Mouse (Mus musculus) heart, embryonic 16.5 days (tissue): Measurements from ENCODE around the gene Zfp949. TPM values are rescaled to one million over a fixed set of nuclear protein-coding genes. Genes with fewer than 3 reads are reported as not detected.

Experiments
- ATAC-seq: fragments of 200-750 bp; cut with Nextera tagmentation; replicated peaks from 2 replicates; pipeline ENCODE4 v1.8.0; 2017; ENCODE audit warnings: moderate number of reproducible peaks; ENCODE audit not compliant: insufficient read depth, low FRiP score; ENCODE audit errors: extremely low read depth
- H3K27ac ChIP-seq: fragments of 300-500 bp; sonication (generic); 2 replicates; pipeline ENCODE4 v1.5.1; 2014; ENCODE audit warnings: mild to moderate bottlenecking, low read length, control low read depth, moderate library complexity
- H3K27me3 ChIP-seq: fragments of 300-500 bp; sonication (generic); 2 replicates; pipeline ENCODE4 v1.6.1; 2014; ENCODE audit warnings: low read length, mixed read lengths; ENCODE audit not compliant: control insufficient read depth, insufficient read depth
- H3K36me3 ChIP-seq: fragments of 300-500 bp; sonication (generic); 2 replicates; pipeline ENCODE4 v1.6.1; 2014; ENCODE audit not compliant: control insufficient read depth, insufficient read depth
- H3K4me1 ChIP-seq: fragments of 300-500 bp; sonication (generic); 2 replicates; pipeline ENCODE4 v1.6.1; 2014; ENCODE audit warnings: low read length, mixed read lengths; ENCODE audit not compliant: control insufficient read depth, insufficient read depth
- H3K4me2 ChIP-seq: fragments of 300-500 bp; sonication (generic); 2 replicates; pipeline ENCODE4 v1.6.1; 2014; ENCODE audit warnings: low read depth, mild to moderate bottlenecking, control low read depth, low read length
- H3K4me3 ChIP-seq: fragments of 300-500 bp; sonication (generic); 2 replicates; pipeline ENCODE4 v1.5.1; 2014; ENCODE audit warnings: mild to moderate bottlenecking, control low read depth, low read length
- H3K9ac ChIP-seq: fragments of 300-500 bp; sonication (generic); 2 replicates; pipeline ENCODE4 v1.6.1; 2014; ENCODE audit warnings: low read length, control low read depth
- H3K9me3 ChIP-seq: fragments of 300-500 bp; sonication (generic); replicated peaks from 2 replicates; pipeline ENCODE4 v1.6.1; 2016; ENCODE audit warnings: low read length; ENCODE audit not compliant: control insufficient read depth
- WGBS: fragments of 180-500 bp; shearing (Covaris S2); extraction: QIAGEN DNeasy Blood & Tissue Kit; methylation state at CpG from one replicate; pipeline ENCODE4 v1.1.7; 2014; 5-methylcytosine and 5-hydroxymethylcytosine counted together
- polyA plus RNA-seq: library from polyadenylated mRNA; unstranded; fragments of >200 nt; fragmentation: Nextera tagmentation; extraction: Ambion mirVana; gene quantifications from 2 replicates; pipeline ENCODE4 v1.2.1, GENCODE M21; 2015

Gene Zfp949
- polyA plus RNA-seq, 1 experiment from 2014 or later, result 8.9 TPM

- H3K9me3 ChIP-seq, result no peaks in the 10 kb centered on the region
- WGBS, result 1% methylated on average over 10 of the region's 10 CpGs
- no peak for ATAC-seq
- peaks cover 12% of the 10 kb centered on the region for H3K36me3 ChIP-seq
- H3K27me3 ChIP-seq, result no peaks in the 10 kb centered on the region
- H3K4me1 ChIP-seq, result peaks cover 13% of the 10 kb centered on the region
- H3K4me3 ChIP-seq, result peak overlapping the region; percentile 79
- H3K9ac ChIP-seq, result peak overlapping the region; percentile 92
- H3K4me2 ChIP-seq, result peak overlapping the region; percentile 84
- H3K27ac ChIP-seq, result peak overlapping the region; percentile 90
Measured at GRCm38 (mm10) chr9:88521961-88522568, 25.8 kb upstream of the Zfp949 start.

GRCm38 (mm10) chr9:88522569-88523334 is 25.1 kb upstream of the Zfp949 start:
- Histone ChIP-seq H3K9me3 (no peaks in the 10 kb centered on the region), H3K27me3 (no peaks in the 10 kb centered on the region), H3K9ac (peak overlapping the region; percentile 92), H3K4me2 (peak overlapping the region; percentile 84), H3K36me3 (peaks cover 12% of the 10 kb centered on the region), H3K4me1 (peaks cover 13% of the 10 kb centered on the region), H3K4me3 (peak overlapping the region; percentile 79), H3K27ac (peak overlapping the region; percentile 90)
- peak; percentile 90 for ATAC-seq
- WGBS, result under 1% methylated on average over 69 of the region's 69 CpGs

- peak overlapping the region; percentile 73 for H3K9ac ChIP-seq
- under 1% methylated on average over 16 of the region's 16 CpGs for WGBS
- peak overlapping the region; percentile 78 for H3K4me2 ChIP-seq
- no peaks in the 10 kb centered on the region for H3K27me3 ChIP-seq
- H3K9me3 ChIP-seq, result no peaks in the 10 kb centered on the region
- peaks cover 12% of the 10 kb centered on the region for H3K36me3 ChIP-seq
- H3K27ac ChIP-seq, result peak overlapping the region; percentile 76
- peak overlapping the region; percentile 79 for H3K4me3 ChIP-seq
- peaks cover 13% of the 10 kb centered on the region for H3K4me1 ChIP-seq
- ATAC-seq, result no peak; the same call in 1 of the 2 replicates
Measured at GRCm38 (mm10) chr9:88523335-88523668, 24.5 kb upstream of the Zfp949 start.

- no peak overlapping the region for H3K4me2 ChIP-seq
- peaks cover 10% of the 10 kb centered on the region for H3K4me1 ChIP-seq
- no peaks in the 10 kb centered on the region for H3K9me3 ChIP-seq
- WGBS, result 97% methylated on average over 2 of the region's 2 CpGs
- H3K4me3 ChIP-seq, result no peak overlapping the region
- H3K36me3 ChIP-seq, result peaks cover 12% of the 10 kb centered on the region
- no peaks in the 10 kb centered on the region for H3K27me3 ChIP-seq
- H3K27ac ChIP-seq, result no peak overlapping the region
- no peak for ATAC-seq
- no peak overlapping the region for H3K9ac ChIP-seq
Measured at GRCm38 (mm10) chr9:88524367-88524766, 23.5 kb upstream of the Zfp949 start.

GRCm38 (mm10) chr9:88524796-88525195 is 23.0 kb upstream of the Zfp949 start:
- WGBS, result 81% methylated on average over 3 of the region's 3 CpGs
- Histone ChIP-seq H3K27ac (no peak overlapping the region), H3K4me1 (peaks cover 10% of the 10 kb centered on the region), H3K9ac (no peak overlapping the region), H3K4me3 (no peak overlapping the region), H3K36me3 (peaks cover 12% of the 10 kb centered on the region), H3K4me2 (no peak overlapping the region), H3K27me3 (no peaks in the 10 kb centered on the region), H3K9me3 (no peaks in the 10 kb centered on the region)
- no peak for ATAC-seq

GRCm38 (mm10) chr9:88525341-88525740 is 22.5 kb upstream of the Zfp949 start:
- H3K36me3 ChIP-seq, result peaks cover 8% of the 10 kb centered on the region; the same call in 1 of the 2 replicates
- H3K4me1 ChIP-seq, result peaks cover 8% of the 10 kb centered on the region
- 90% methylated on average over 6 of the region's 6 CpGs for WGBS
- H3K4me2 ChIP-seq, result no peak overlapping the region
- no peak overlapping the region for H3K9ac ChIP-seq
- no peaks in the 10 kb centered on the region for H3K27me3 ChIP-seq
- no peak overlapping the region for H3K27ac ChIP-seq
- ATAC-seq, result no peak
- H3K9me3 ChIP-seq, result no peaks in the 10 kb centered on the region
- no peak overlapping the region for H3K4me3 ChIP-seq

GRCm38 (mm10) chr9:88527956-88528355 is 19.9 kb upstream of the Zfp949 start:
- Histone ChIP-seq H3K4me3 (no peak overlapping the region), H3K4me2 (no peak overlapping the region), H3K4me1 (no peaks in the 10 kb centered on the region), H3K9me3 (no peaks in the 10 kb centered on the region), H3K9ac (no peak overlapping the region), H3K36me3 (no peaks in the 10 kb centered on the region), H3K27me3 (no peaks in the 10 kb centered on the region), H3K27ac (no peak overlapping the region)
- 85% methylated on average over 4 of the region's 4 CpGs for WGBS
- ATAC-seq, result no peak

GRCm38 (mm10) chr9:88528736-88529135 is 19.1 kb upstream of the Zfp949 start:
- ATAC-seq, result no peak
- Histone ChIP-seq H3K4me2 (no peak overlapping the region), H3K9me3 (no peaks in the 10 kb centered on the region), H3K36me3 (no peaks in the 10 kb centered on the region), H3K27ac (no peak overlapping the region), H3K4me3 (no peak overlapping the region), H3K27me3 (no peaks in the 10 kb centered on the region), H3K9ac (no peak overlapping the region), H3K4me1 (no peaks in the 10 kb centered on the region)
- 79% methylated on average over 5 of the region's 5 CpGs for WGBS

GRCm38 (mm10) chr9:88529571-88529970 is 18.2 kb upstream of the Zfp949 start:
- WGBS, result 80% methylated on average over 3 of the region's 3 CpGs

More at GRCm38 (mm10) chr9:88529571-88529970, 18.2 kb upstream of the Zfp949 start:
- H3K9ac ChIP-seq, result no peak overlapping the region
- H3K36me3 ChIP-seq, result no peaks in the 10 kb centered on the region
- H3K27me3 ChIP-seq, result no peaks in the 10 kb centered on the region
- H3K9me3 ChIP-seq, result no peaks in the 10 kb centered on the region
- no peak overlapping the region for H3K27ac ChIP-seq
- H3K4me3 ChIP-seq, result no peak overlapping the region
- ATAC-seq, result no peak
- no peaks in the 10 kb centered on the region for H3K4me1 ChIP-seq
- H3K4me2 ChIP-seq, result no peak overlapping the region
